Mouse (Mus musculus) cerebellum, adult 2 months (tissue): ENCODE results near the gene Mga.

Experiments
- CTCF ChIP-seq: fragments of 200-500 bp; IDR thresholded peaks from 2 replicates; pipeline ENCODE4 v1.5.1; 2011; ENCODE audit warnings: low read depth, mild to moderate bottlenecking, control low read depth, low read length, moderate library complexity, borderline replicate concordance; ENCODE audit not compliant: insufficient read depth
- POLR2A ChIP-seq: fragments of 200-500 bp; IDR thresholded peaks from 2 replicates; pipeline ENCODE4 v1.6.1; 2011; ENCODE audit warnings: low read length, control low read depth, borderline replicate concordance; ENCODE audit not compliant: insufficient read depth

DNA sequence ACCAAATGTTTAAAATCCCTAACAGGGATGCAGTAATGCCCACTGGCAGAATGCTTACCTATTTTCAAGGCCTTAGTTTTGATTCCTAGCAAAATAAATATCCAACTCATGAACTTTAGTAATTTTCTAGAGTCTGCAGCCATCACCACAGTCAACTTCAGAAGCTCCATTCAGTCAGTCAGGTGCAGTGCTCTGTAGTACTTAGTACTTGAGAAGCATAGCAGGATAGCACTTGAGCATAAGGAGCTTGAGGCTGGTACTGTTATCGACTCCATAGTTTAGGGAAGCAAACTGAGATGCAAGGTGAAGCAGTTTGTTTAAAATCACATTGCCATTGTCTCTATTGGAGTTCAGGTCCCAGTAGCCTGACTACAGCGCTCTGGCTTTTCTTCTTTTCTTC lies 102.7 kb downstream of the Mga start:
- TF ChIP-seq CTCF = no peak
- TF ChIP-seq POLR2A = no peak
